Mouse (Mus musculus): ENCODE measurements around the gene Ddn. TPM values are rescaled to one million over a fixed set of nuclear protein-coding genes. Genes with fewer than 3 reads are reported as not detected.

Ddn gene
- polyA plus RNA-seq, 1 experiment from 2014 or later, result 0.21 TPM

DNA sequence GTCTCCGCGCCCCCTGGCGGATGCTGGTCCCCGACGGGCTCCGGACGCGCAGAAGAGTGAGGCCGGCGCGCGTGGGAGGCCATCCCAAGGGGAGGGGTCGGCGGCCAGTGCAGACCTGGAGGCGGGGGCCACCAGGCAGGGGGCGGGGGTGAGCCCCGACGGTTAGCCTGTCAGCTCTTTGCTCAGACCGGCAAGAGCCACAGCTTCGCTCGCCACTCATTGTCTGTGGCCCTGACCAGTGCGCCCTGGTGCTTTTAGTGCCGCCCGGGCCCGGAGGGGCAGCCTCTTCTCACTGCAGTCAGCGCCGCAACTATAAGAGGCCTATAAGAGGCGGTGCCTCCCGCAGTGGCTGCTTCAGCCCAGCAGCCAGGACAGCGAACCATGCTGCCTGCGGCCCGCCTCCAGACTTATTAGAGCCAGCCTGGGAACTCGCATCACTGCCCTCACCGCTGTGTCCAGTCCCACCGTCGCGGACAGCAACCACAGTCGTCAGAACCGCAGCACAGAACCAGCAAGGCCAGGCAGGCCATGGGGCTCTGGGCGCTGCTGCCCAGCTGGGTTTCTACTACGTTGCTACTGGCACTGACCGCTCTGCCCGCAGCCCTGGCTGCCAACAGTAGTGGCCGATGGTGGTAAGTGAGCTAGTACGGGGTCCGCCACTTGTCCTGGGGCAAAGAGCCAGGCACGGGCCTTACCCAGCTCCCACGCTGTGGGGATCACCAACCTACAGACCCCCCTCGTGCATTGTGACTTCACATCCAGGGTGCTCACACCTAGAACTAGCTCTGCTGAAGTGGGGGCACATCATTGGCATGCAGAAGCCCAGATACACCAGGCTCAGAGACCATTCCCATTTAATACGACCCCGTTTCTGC, 19.4 kb downstream of the Ddn start, which contains the start of gene Wnt1:
Gene Wnt1 (plus strand): TSS at position 197 of the 875 bp plus-strand sequence.
- Histone ChIP-seq H3K27me3 (ENCODE audit: insufficient read depth, poor library complexity, severe bottlenecking) (peaks cover 100% of the 10 kb centered on the region), H3K27ac (peak within 1 kb of the TSS; percentile 59), H3K36me3 (no peaks in the 10 kb centered on the region), H3K4me3 (peak within 1 kb of the TSS; percentile 45), H3K4me1 (replicated peaks) (peaks cover 49% of the 10 kb centered on the region), H3K9me3 (peaks cover 5% of the 10 kb centered on the region; the same call in 1 of the 2 replicates)
- peak; percentile 70 for DNase-seq (ENCODE audit: low spot score)
- WGBS, result 3% methylated on average over 51 of the region's 51 CpGs

DNA sequence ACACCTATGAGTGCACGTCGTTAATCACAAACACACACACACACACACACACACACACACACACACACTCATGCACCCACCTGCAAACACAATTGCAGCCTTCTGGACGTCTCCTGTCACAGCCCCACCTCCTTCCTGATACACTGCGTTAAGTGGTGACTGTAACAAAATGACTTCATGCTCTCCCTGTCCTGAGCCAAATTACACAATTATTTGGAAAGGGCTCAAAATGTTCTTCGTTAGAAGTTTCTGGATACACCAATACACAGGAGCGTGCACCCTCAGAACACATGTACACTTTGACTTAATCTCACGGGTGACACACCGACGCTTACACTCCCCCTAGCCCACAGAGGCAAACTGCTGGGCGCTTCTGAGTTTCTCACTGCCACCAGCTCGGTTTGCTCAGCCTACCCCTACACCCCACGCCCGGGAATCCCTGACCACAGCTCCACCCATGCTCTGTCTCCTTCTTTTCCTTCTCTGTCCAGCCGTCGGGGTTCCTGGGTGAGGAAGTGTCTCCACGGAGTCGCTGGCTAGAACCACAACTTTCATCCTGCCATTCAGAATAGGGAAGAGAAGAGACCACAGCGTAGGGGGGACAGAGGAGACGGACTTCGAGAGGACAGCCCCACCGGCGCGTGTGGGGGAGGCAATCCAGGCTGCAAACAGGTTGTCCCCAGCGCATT, 20.2 kb downstream of the Ddn start:
- Histone ChIP-seq H3K4me1 (replicated peaks) (peaks cover 46% of the 10 kb centered on the region), H3K27ac (peak overlapping the region; percentile 59; the same call in 1 of the 2 replicates), H3K27me3 (ENCODE audit: insufficient read depth, poor library complexity, severe bottlenecking) (peaks cover 100% of the 10 kb centered on the region), H3K4me3 (peak overlapping the region; percentile 45), H3K9me3 (peaks cover 5% of the 10 kb centered on the region; the same call in 1 of the 2 replicates), H3K36me3 (no peaks in the 10 kb centered on the region)
- DNase-seq (ENCODE audit: low spot score), result no peak
- 10% methylated on average over 24 of the region's 24 CpGs for WGBS

- H3K4me1 ChIP-seq (replicated peaks), result peaks cover 34% of the 10 kb centered on the region
- H3K4me3 ChIP-seq, result no peak overlapping the region
- H3K9me3 ChIP-seq, result peaks cover 5% of the 10 kb centered on the region; the same call in 1 of the 2 replicates
- H3K36me3 ChIP-seq, result no peaks in the 10 kb centered on the region
- no peak overlapping the region for H3K27ac ChIP-seq
- peaks cover 96% of the 10 kb centered on the region for H3K27me3 ChIP-seq (ENCODE audit: insufficient read depth, poor library complexity, severe bottlenecking)
- WGBS, result 40% methylated on average over 4 of the region's 4 CpGs
- peak; percentile 18 for DNase-seq (ENCODE audit: low spot score)
Measured at GRCm38 (mm10) chr15:98787930-98788329, 21.4 kb downstream of the Ddn start.

DNA sequence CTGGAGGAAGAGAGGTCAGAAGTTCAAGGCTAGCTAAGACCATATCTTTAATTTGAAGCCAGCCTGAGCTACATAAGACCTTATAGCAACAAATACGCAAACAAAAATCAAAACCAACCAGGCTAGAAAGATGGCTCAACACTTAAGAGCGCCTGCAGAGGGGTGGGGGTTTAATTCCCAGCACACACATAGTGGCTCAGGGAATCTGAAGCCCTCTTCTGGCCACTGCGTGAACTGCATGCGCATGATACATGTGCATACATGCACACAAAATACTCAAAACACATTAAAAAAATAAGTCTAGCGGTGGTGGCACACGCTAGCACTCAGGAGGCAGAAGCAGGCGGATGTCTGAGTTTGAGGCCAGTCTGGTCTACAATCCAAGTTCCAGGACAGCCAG, 23.5 kb downstream of the Ddn start:
- Histone ChIP-seq H3K27ac (no peak overlapping the region), H3K9me3 (peaks cover 5% of the 10 kb centered on the region; the same call in 1 of the 2 replicates), H3K36me3 (no peaks in the 10 kb centered on the region), H3K27me3 (ENCODE audit: insufficient read depth, poor library complexity, severe bottlenecking) (peaks cover 96% of the 10 kb centered on the region), H3K4me1 (replicated peaks) (peaks cover 14% of the 10 kb centered on the region), H3K4me3 (no peak overlapping the region)
- DNase-seq (ENCODE audit: low spot score), result peak; percentile 53
- 35% methylated on average over 7 of the region's 7 CpGs for WGBS

DNA sequence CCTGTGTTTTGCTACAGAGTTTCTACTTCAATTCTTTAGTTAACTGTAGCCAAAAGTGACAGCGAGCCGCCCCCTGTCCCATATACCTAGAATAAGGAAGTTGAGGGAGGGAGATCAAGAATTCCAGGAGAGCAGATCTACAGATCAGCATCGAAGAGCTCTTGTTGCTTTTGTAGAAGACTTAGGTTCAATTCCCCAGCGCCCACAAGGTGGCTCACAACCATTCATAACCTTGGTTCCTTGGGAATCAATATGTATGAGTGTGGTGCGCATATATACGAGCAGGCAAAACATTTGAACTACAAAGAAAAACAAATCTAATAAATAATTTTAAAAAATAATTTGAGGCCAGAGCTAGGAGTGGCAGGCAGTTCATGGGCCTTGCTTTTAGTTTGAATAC, 28.1 kb downstream of the Ddn start:
- Histone ChIP-seq H3K4me1 (replicated peaks) (peaks cover 38% of the 10 kb centered on the region), H3K9me3 (peaks cover 7% of the 10 kb centered on the region), H3K27me3 (ENCODE audit: insufficient read depth, poor library complexity, severe bottlenecking) (peaks cover 96% of the 10 kb centered on the region), H3K4me3 (no peak overlapping the region), H3K36me3 (no peaks in the 10 kb centered on the region), H3K27ac (no peak overlapping the region)
- DNase-seq (ENCODE audit: low spot score), result no peak
- WGBS, result 29% methylated on average over 6 of the region's 6 CpGs

GRCm38 (mm10) chr15:98780573-98780972, 28.7 kb downstream of the Ddn start:
- H3K27me3 ChIP-seq (ENCODE audit: insufficient read depth, poor library complexity, severe bottlenecking), result peaks cover 96% of the 10 kb centered on the region
- DNase-seq (ENCODE audit: low spot score), result peak; percentile 40

DNA sequence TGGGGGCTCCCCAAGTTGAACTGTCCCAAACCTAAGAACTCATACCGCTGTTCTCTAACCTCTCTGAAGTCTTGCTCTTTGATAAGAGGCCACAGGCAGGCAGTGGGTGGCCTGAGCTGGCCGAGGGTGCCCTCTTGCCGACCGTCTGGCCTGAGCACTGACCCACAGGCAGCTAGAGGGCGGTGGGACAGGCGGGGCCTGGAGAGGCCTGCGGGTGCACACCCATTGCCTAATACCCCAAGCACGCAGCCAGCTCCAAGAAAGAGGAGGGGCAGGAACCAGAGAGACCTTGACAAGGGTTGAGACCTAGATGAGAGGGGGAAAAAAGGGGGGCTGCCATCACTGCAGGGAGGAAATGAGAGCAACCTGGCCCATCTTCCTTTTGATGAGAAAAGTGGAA, 29.2 kb downstream of the Ddn start:
- Histone ChIP-seq H3K4me1 (replicated peaks) (peaks cover 46% of the 10 kb centered on the region), H3K27me3 (ENCODE audit: insufficient read depth, poor library complexity, severe bottlenecking) (peaks cover 96% of the 10 kb centered on the region), H3K27ac (no peak overlapping the region), H3K4me3 (no peak overlapping the region), H3K9me3 (peaks cover 3% of the 10 kb centered on the region; the same call in 1 of the 2 replicates), H3K36me3 (no peaks in the 10 kb centered on the region)
- no peak for DNase-seq (ENCODE audit: low spot score)
- WGBS, result 1% methylated on average over 8 of the region's 8 CpGs

More at GRCm38 (mm10) chr15:98780573-98780972, 28.7 kb downstream of the Ddn start:
- peaks cover 4% of the 10 kb centered on the region for H3K9me3 ChIP-seq
- peaks cover 44% of the 10 kb centered on the region for H3K4me1 ChIP-seq (replicated peaks)
- H3K36me3 ChIP-seq, result no peaks in the 10 kb centered on the region
- H3K27ac ChIP-seq, result no peak overlapping the region
- no peak overlapping the region for H3K4me3 ChIP-seq
- 3% methylated on average over 13 of the region's 13 CpGs for WGBS

GRCm38 (mm10) chr15:98778806-98779205, 30.5 kb downstream of the Ddn start:
- DNase-seq (ENCODE audit: low spot score), result no peak
- no peak overlapping the region for H3K27ac ChIP-seq
- H3K4me1 ChIP-seq (replicated peaks), result peaks cover 49% of the 10 kb centered on the region
- no peak overlapping the region for H3K4me3 ChIP-seq
- H3K36me3 ChIP-seq, result no peaks in the 10 kb centered on the region
- peaks cover 96% of the 10 kb centered on the region for H3K27me3 ChIP-seq (ENCODE audit: insufficient read depth, poor library complexity, severe bottlenecking)
- WGBS, result under 1% methylated on average over 11 of the region's 11 CpGs
- peaks cover 3% of the 10 kb centered on the region; the same call in 1 of the 2 replicates for H3K9me3 ChIP-seq

DNA sequence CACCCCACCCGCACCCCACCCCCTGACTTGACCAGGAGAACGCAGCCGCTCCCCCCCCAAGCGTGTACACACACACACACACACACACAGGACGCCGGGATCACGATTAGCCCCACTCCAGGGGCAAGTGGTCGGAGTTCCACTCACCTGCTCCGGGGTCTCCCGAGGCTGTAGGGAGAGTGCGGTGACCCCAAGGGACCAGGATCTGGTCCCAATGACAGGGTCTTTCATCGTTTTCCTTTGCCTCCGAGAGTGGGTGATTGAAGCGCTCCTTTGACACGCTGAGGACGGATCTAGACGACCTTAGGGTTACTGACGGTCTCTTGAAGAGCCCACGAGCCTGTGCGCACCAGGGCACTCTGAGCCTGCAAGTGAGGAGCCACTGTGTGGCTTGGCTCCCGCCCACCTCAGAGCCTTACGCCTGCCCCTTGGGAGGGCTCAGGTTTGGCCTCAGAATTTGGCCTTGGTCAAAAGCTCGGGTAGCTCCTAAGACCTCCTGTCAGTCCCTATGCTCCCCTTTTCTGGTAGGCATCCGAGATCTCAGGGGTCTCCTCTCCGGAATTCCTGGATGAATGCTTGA, 31.0 kb downstream of the Ddn start:
- under 1% methylated on average over 25 of the region's 25 CpGs for WGBS
- peaks cover 49% of the 10 kb centered on the region for H3K4me1 ChIP-seq (replicated peaks)
- H3K27ac ChIP-seq, result no peak overlapping the region
- H3K4me3 ChIP-seq, result peak overlapping the region; percentile 38
- H3K36me3 ChIP-seq, result no peaks in the 10 kb centered on the region
- peaks cover 3% of the 10 kb centered on the region; the same call in 1 of the 2 replicates for H3K9me3 ChIP-seq
- H3K27me3 ChIP-seq (ENCODE audit: insufficient read depth, poor library complexity, severe bottlenecking), result peaks cover 100% of the 10 kb centered on the region
- DNase-seq (ENCODE audit: low spot score), result peak; percentile 37

DNA sequence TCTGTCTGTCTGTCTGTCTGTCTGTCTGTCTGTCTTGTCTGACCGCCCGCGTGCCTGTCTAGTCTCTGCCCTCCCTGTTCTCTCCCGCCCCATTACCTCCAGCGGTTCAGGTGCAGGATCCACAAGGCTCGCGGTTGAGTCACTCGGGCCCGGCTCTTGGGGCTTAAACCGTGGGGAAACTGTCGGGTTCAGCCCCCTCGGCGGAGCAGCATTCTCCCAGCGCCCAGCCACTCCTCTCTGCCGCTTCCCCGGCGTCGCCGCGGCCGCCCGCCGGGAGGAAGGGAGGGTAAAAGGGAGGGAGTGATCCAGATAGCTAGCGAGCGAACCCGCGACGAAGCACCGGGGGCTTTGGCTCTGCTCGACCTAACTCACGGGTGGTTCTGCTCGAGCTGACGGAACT, 31.5 kb downstream of the Ddn start, which contains the start of gene Wnt10b:
Gene Wnt10b (minus strand): TSS at position 389 of the 400 bp plus-strand sequence.
- Histone ChIP-seq H3K4me1 (replicated peaks) (peaks cover 52% of the 10 kb centered on the region), H3K9me3 (peaks cover 3% of the 10 kb centered on the region; the same call in 1 of the 2 replicates), H3K4me3 (peak within 1 kb of the TSS; percentile 38), H3K27me3 (ENCODE audit: insufficient read depth, poor library complexity, severe bottlenecking) (peaks cover 100% of the 10 kb centered on the region), H3K36me3 (no peaks in the 10 kb centered on the region), H3K27ac (no peak within 1 kb of the TSS)
- DNase-seq (ENCODE audit: low spot score), result no peak
- under 1% methylated on average over 33 of the region's 33 CpGs for WGBS

- no peaks in the 10 kb centered on the region for H3K36me3 ChIP-seq
- peak; percentile 33 for DNase-seq (ENCODE audit: low spot score)
- no peak overlapping the region for H3K27ac ChIP-seq
- H3K4me1 ChIP-seq (replicated peaks), result peaks cover 59% of the 10 kb centered on the region
- peaks cover 3% of the 10 kb centered on the region; the same call in 1 of the 2 replicates for H3K9me3 ChIP-seq
- H3K27me3 ChIP-seq (ENCODE audit: insufficient read depth, poor library complexity, severe bottlenecking), result peaks cover 100% of the 10 kb centered on the region
- H3K4me3 ChIP-seq, result peak overlapping the region; percentile 38
- WGBS, result 2% methylated on average over 19 of the region's 19 CpGs
Measured at GRCm38 (mm10) chr15:98777005-98777616, 32.2 kb downstream of the Ddn start.
